Mouse (Mus musculus): Measurements from ENCODE around the gene Mthfd1l. TPM values are rescaled to one million over a fixed set of nuclear protein-coding genes. Genes with fewer than 3 reads are reported as not detected.
"Not testable (repeated sequence)": the region's sequence is repeated elsewhere in the genome, so short reads cannot be mapped to it uniquely, and the experiment has no call there.

The Mthfd1l gene
- polyA plus RNA-seq, 1 experiment: 5.6 TPM

DNA sequence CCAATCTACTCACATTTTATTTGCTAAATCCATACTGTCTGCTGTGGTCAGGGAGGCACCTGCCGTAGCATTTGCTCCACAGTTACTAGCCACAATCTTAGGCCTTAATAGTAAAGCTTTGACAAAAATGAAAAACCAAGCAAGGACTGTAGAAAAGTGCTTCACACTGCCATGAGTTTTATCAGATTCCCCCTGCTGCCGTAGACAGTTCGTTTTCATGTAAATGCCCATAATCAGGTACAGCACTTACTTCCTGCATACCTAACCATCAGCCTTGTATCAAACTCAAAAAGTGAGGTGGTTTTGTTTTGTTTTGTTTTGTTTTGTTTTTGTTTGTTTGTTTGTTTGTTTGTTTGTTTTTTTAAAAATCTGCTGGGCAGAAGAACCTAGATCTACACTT lies 84.5 kb downstream of the Mthfd1l start:
- Histone ChIP-seq H3K4me1 (ENCODE audit: control insufficient read depth, insufficient read depth, low read length) (no peaks in the 10 kb centered on the region), H3K27ac (ENCODE audit: insufficient read depth, low read depth, low read length) (no peak overlapping the region), H3K4me3 (ENCODE audit: insufficient read depth, low read length) (no peak overlapping the region)
- TF ChIP-seq CTCF (IDR thresholded peaks at IDR 0.05; ENCODE audit: low read depth, low read length): no peak
- TF ChIP-seq POLR2A (IDR thresholded peaks at IDR 0.05; ENCODE audit: borderline replicate concordance, low read depth, low read length): no peak

DNA sequence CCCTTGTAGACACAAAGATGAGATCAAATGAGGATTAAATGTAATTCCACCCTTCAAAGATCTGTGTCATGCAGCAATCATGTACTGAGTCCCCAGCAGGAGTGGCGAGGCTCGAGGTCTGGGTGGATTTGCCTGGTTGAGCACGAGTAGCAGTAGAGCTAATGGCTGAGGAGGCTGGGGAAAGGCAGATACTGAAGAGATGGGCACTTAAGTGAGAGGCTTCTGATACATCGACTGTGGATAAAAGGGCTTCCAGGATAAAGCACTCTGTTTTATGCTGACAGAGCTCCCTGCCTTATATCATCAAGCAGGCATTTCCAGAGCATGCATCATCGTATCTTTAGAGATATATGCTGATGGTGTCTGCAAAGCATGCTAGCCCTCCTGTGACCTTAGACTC lies 84.9 kb downstream of the Mthfd1l start:
- H3K4me3 ChIP-seq (ENCODE audit: insufficient read depth, low read length): no peak overlapping the region
- no peaks in the 10 kb centered on the region for H3K4me1 ChIP-seq (ENCODE audit: control insufficient read depth, insufficient read depth, low read length)
- TF ChIP-seq POLR2A (IDR thresholded peaks at IDR 0.05; ENCODE audit: borderline replicate concordance, low read depth, low read length) (no peak), CTCF (IDR thresholded peaks at IDR 0.05; ENCODE audit: low read depth, low read length) (no peak)
- H3K27ac ChIP-seq (ENCODE audit: insufficient read depth, low read depth, low read length): no peak overlapping the region

DNA sequence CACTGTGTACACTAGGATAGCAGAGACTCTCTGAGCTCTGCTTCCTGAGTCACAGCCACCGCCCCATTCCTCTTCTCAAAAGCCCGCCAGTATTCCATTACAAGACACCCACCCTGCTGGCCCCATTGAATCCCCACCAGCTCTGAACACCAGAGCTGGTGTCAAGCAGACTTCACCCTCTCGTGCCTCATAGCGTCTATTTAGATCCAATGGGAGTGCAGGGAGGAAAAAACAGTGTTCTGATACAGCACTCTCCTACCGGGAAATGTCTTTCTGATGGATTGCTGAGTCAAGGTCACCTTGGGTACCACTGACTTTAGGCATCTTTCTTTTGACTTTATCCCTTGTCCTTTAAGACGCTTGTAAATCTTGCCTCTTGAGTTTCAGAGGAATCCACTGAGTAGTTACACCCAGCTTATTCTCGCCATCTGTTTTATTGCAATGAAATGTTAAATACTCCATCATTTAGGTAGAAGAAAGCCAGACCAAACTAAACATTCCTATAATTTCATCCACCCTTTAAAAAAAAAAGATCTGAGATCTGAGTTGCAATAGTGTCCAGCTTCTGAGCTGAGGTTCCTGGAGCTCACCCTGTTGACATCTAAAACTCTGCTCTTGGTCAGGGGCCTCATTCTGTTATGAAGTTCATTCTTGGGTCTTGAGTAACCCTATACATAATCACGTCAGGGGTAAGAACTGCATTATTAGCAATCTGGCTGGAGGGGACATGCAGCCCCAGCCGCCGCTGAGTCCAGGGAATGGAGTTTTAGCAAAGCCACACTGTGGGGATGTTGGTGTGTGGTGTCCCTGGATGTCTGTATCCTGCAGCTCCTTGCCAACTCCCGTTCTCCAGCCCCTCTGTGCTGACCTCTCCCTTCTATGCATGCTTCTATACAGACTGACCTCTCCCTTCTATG lies 88.4 kb downstream of the Mthfd1l start:
- Histone ChIP-seq H3K4me3 (ENCODE audit: insufficient read depth, low read length) (no peak overlapping the region), H3K4me1 (ENCODE audit: control insufficient read depth, insufficient read depth, low read length) (no peaks in the 10 kb centered on the region; the same call in 1 of the 2 replicates), H3K27ac (ENCODE audit: insufficient read depth, low read depth, low read length) (no peak overlapping the region)
- TF ChIP-seq CTCF (IDR thresholded peaks at IDR 0.05; ENCODE audit: low read depth, low read length): no peak
- TF ChIP-seq POLR2A (IDR thresholded peaks at IDR 0.05; ENCODE audit: borderline replicate concordance, low read depth, low read length): no peak

DNA sequence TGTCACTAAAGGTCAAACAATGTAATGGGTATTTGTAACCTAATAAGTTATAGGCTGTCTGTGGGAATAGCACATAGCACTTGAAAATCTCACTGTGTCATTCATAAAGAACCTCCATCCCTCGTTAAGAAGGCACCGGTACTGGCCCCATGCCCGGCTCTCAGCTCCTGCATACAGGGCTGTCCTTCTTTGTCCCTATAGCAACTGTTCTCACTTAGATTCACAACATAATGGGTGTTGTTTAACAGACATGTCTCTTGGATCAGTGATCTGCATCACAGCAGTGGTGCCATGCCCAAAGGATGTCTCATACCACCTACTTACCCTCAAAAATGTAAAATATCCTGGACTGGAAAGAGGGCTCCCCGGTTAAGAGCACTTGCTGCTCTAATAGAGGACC lies 90.6 kb downstream of the Mthfd1l start:
- Histone ChIP-seq H3K4me1 (ENCODE audit: control insufficient read depth, insufficient read depth, low read length) (no peaks in the 10 kb centered on the region; the same call in 1 of the 2 replicates), H3K27ac (ENCODE audit: insufficient read depth, low read depth, low read length) (no peak overlapping the region), H3K4me3 (ENCODE audit: insufficient read depth, low read length) (no peak overlapping the region)
- TF ChIP-seq CTCF (IDR thresholded peaks at IDR 0.05; ENCODE audit: low read depth, low read length) (no peak), POLR2A (IDR thresholded peaks at IDR 0.05; ENCODE audit: borderline replicate concordance, low read depth, low read length) (no peak)

DNA sequence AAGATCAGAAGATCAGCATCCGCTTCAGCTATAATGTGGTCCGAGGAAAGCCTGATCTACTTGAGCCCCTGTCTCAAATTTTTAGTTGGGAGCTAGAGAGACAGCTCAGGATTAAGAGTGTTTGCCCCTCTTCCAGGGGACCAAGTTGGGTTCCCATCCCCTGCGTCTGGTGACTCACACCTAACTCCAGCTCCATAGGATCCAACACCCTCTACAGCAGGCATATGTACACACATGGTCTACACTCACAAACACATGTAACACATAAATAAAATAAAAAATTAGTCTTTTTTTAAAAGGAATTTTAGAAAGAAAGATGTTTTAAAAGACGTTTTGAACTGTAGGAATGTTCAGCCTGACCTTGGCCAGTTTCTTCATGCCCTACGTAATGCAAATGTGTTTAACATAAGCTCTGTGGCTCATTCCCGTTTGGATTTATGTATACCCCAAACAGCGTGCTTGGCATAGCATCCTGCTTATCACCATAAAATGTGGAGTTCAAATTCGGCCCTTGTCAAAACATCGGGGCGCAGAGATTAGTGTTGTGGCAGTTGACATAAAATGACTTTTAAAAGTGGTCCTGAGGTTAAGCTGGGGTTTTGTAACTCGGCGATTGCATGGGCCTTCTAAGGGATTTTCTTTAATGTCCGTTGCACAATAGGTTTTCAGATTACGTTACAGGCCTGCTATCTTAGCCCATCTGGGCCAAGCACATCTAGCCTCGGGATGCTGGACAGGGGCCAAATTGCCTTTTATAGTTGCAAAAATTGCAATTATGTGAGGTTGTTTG lies 92.6 kb downstream of the Mthfd1l start:
- TF ChIP-seq POLR2A (IDR thresholded peaks at IDR 0.05; ENCODE audit: borderline replicate concordance, low read depth, low read length) (no peak), CTCF (IDR thresholded peaks at IDR 0.05; ENCODE audit: low read depth, low read length) (no peak)
- Histone ChIP-seq H3K4me3 (ENCODE audit: insufficient read depth, low read length) (no peak overlapping the region), H3K4me1 (ENCODE audit: control insufficient read depth, insufficient read depth, low read length) (no peaks in the 10 kb centered on the region; the same call in 1 of the 2 replicates), H3K27ac (ENCODE audit: insufficient read depth, low read depth, low read length) (no peak overlapping the region)

DNA sequence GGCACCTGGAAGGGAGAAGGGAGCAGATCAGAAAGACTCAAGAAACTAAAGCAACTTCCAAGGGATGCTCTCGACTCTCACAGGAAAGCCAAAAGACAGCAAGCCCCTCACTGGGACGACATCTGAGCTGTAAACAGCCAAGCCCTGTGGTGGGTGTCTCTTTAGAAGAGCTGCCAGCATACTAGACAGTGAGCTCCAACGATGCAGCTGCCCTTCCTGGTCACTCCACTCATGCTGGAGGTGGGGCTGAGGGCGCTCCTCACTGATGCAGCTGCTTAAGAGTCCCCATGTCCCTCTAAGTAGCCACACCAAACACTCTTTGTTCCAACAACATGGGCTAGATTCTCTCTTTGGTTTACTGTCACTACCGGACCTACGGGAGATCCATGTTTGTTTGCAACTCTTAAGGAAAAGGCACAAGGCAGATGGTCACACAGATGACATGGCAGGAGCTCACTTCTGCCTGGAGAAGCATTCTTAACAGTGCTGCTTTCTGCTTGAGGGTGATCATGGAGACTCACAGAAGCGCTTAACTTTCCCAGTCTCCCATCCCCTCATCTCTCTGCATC lies 96.4 kb downstream of the Mthfd1l start:
- H3K27ac ChIP-seq (ENCODE audit: insufficient read depth, low read depth, low read length): no peak overlapping the region
- no peak for TF ChIP-seq POLR2A (IDR thresholded peaks at IDR 0.05; ENCODE audit: borderline replicate concordance, low read depth, low read length)
- no peak for TF ChIP-seq CTCF (IDR thresholded peaks at IDR 0.05; ENCODE audit: low read depth, low read length)

DNA sequence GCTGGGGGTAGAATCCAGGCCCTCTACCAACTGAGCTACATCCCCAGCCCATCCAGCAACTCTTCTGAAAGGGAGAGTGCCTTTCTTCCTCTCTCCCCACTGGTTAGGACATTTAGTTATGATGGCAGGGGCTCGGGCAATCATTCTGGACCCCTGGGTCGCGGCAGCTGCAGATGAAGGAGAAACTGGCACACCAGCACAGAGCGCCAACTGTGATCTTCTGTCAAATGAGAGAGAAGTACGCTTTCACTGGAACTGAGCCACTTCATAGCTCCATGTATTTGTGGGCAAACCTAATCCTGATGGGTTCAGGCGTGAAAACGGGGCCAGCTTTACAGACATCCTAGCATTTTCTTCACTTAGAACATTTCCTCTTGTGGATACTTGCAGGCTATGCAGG lies 97.1 kb downstream of the Mthfd1l start:
- Histone ChIP-seq H3K4me1 (ENCODE audit: control insufficient read depth, insufficient read depth, low read length) (peaks cover 5% of the 10 kb centered on the region), H3K27ac (ENCODE audit: insufficient read depth, low read depth, low read length) (no peak overlapping the region), H3K4me3 (ENCODE audit: insufficient read depth, low read length) (no peak overlapping the region)
- TF ChIP-seq CTCF (IDR thresholded peaks at IDR 0.05; ENCODE audit: low read depth, low read length) (no peak), POLR2A (IDR thresholded peaks at IDR 0.05; ENCODE audit: borderline replicate concordance, low read depth, low read length) (no peak)

More for the DNA sequence above, 96.4 kb downstream of the Mthfd1l start:
- Histone ChIP-seq H3K4me1 (ENCODE audit: control insufficient read depth, insufficient read depth, low read length) (peaks cover 5% of the 10 kb centered on the region), H3K4me3 (ENCODE audit: insufficient read depth, low read length) (no peak overlapping the region)

DNA sequence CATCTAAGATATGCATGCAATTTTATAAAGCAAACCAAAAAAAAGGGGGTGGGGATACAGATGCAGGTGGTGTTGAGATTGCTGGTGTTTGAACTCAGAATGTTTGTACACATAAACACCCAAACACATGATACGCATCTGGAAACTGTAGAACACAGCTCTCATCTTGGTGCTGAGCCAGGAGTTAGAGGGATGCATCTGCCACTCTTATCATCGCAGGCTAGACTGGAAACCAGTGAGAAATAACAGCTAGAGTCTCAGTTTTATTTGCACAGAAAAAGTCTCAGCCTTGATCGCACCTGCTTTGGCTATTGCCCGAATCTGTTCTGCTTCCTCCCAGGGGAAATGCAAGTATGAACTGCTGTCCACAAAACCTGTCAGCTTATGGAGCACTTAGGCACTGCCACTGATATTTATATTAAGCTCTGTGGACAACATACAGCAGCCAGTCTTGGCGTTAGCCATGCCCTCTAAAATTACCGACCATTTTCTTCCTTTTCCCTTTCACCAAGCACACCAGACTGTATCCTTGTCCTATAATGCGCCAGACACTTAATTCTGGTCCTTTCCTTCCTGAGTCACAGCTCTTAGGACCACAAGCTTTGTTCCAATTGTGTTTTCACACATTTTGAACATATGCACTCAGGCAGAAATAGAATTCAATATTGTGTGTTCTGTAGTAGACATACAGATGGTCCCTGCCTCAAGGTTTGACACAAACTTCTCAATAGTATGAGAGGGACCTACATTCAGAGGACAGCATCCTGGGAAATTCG lies 98.3 kb downstream of the Mthfd1l start:
- TF ChIP-seq POLR2A (IDR thresholded peaks at IDR 0.05; ENCODE audit: borderline replicate concordance, low read depth, low read length): no peak
- TF ChIP-seq CTCF (IDR thresholded peaks at IDR 0.05; ENCODE audit: low read depth, low read length): no peak
- H3K4me3 ChIP-seq (ENCODE audit: insufficient read depth, low read length): no peak overlapping the region

DNA sequence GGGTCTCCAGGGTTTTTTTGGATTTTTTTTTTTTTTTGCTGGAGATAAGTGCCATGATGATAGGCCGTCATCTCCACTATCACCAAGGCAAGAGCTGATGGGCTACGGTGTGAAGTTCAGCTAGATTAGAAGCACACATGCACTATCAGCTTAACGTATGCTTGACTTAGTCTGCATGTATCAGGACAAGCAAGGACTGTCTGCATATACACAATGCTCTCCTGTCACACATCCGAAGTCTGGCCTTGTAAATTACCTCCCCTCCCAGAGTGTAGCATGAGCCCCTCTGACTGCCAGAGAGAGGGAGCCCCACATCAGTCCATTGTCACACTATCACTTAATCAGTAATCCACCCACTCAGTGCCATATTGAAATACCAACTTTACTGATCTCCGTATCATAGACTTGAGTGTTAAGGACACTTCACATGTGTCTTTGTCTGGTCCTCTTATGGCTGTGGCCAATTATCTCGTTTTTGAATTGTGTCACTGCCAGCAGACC lies 99.0 kb downstream of the Mthfd1l start:
- Histone ChIP-seq H3K27ac (ENCODE audit: insufficient read depth, low read depth, low read length) (no peak overlapping the region), H3K4me3 (ENCODE audit: insufficient read depth, low read length) (no peak overlapping the region), H3K4me1 (ENCODE audit: control insufficient read depth, insufficient read depth, low read length) (peaks cover 5% of the 10 kb centered on the region)
- TF ChIP-seq POLR2A (IDR thresholded peaks at IDR 0.05; ENCODE audit: borderline replicate concordance, low read depth, low read length): no peak
- TF ChIP-seq CTCF (IDR thresholded peaks at IDR 0.05; ENCODE audit: low read depth, low read length): no peak

More for the DNA sequence above, 98.3 kb downstream of the Mthfd1l start:
- Histone ChIP-seq H3K4me1 (ENCODE audit: control insufficient read depth, insufficient read depth, low read length) (peaks cover 5% of the 10 kb centered on the region), H3K27ac (ENCODE audit: insufficient read depth, low read depth, low read length) (no peak overlapping the region)

DNA sequence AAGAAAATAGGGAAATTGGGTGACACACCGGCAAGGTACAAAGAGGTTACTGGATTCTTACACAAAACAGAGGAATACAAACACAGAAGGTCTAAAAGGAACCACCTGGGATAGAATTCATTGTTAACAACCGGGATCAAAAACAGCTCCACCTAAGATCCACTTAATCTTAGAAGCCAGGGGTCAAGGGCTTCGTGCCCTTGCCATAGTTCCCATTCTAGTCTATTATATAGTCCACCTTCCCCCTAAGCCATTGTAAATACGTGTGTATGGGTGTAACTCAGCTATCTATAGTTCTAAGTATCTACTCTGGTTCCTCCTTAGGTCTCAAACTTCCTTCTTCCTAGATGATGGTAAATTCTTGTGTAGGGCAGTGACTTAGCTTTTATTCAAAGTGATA lies 99.6 kb downstream of the Mthfd1l start:
- H3K4me1 ChIP-seq (ENCODE audit: control insufficient read depth, insufficient read depth, low read length); H3K4me3 ChIP-seq (ENCODE audit: insufficient read depth, low read length); H3K27ac ChIP-seq (ENCODE audit: insufficient read depth, low read depth, low read length): not testable (repeated sequence)

All from bone marrow macrophage, adult 2 months (primary cell).